In the genomic region with DNA sequence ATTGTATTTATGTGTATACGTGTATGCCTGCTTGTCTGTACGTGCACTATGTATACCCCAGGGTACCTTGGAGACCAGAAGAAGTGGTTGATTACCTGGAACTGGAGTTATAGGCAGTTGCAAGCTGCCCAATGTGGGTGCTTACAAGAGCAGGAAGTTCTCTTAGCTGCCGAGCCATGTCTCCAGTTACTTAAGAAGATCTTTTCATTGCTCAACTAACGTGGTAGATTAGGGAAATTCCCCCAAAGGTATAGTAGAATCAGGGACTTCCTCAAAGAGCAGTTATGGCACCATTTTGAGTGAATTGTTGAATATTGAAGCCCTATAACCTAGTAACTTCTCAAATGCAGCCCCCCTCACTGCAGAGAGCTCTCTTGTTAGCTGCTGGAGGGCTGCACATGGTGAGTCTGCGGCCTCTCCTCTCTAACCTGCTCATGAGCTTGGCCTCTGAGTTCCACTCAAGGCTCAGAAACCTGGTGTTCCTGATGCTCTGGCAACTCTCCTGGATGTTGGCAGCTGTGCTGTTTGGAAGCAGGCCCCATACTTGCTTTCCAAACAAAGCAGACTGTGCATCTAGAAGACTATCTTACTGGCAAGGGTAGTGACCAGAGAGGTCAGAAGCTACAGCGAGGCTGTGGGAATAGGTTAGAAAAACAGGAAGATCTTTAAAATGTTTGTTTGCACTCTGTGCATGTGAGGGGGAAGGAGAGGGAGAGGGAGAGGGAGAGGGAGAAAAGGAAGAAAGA, we compare ENCODE assay signal across 15 mouse cellular contexts. TPM values are rescaled to one million over a fixed set of nuclear protein-coding genes. Genes with fewer than 3 reads are reported as not detected.
DNase-seq lines count a peak whose midpoint lies in the region; ATAC-seq and TF ChIP-seq lines count a peak whose summit lies in the region.
"Had no signal": no experiment of that assay in that cellular context is flagged by ENCODE, and none has a peak within 500 bp of the region (broad histone marks: within the 10 kb centered on the region; RNA-seq: fewer than 3 reads in every experiment).

No protein-coding gene starts in this region.

- intact Hi-C loops in left cerebral cortex, postnatal 36 days (cut with DNase I): no loop called here

- peak; percentile 55 for DNase-seq in lung, postnatal 0 days (ENCODE audit: low spot score)
- no peak for DNase-seq in lung, adult 18-20 months
- DNase-seq in left cerebral cortex, postnatal 36 days (ENCODE audit: low spot score in 2 of 2): no peak
- no peak for DNase-seq in gastrocnemius, adult 8-10 months (ENCODE audit: low spot score in 2 of 2)
- DNase-seq: cerebellum, adult 9-10 months; gastrocnemius, postnatal 25 days; thymus, postnatal 14 days had no signal

- H3K9me3 ChIP-seq in lung, postnatal 0 days (ENCODE audit: low read length): no peaks in the 10 kb centered on the region
- no peaks in the 10 kb centered on the region for H3K9me3 ChIP-seq in heart, embryonic 13.5 days
- H3K9me3 ChIP-seq: embryonic facial prominence, embryonic 10.5 days; intestine, embryonic 15.5 days; midbrain, embryonic 15.5 days had no signal

- no peak overlapping the region for H3K9ac ChIP-seq in lung, postnatal 0 days (replicated peaks; ENCODE audit: low read depth)
- no peak overlapping the region for H3K9ac ChIP-seq in heart, embryonic 13.5 days
- H3K9ac ChIP-seq: intestine, embryonic 15.5 days; midbrain, embryonic 15.5 days had no signal

- no peak for TF ChIP-seq EP300 in lung, postnatal 0 days (IDR thresholded peaks at IDR 0.05)

- H3K36me3 ChIP-seq in lung, postnatal 0 days (ENCODE audit: insufficient read depth, low read length): no peaks in the 10 kb centered on the region
- H3K36me3 ChIP-seq in heart, embryonic 13.5 days: no peaks in the 10 kb centered on the region
- H3K36me3 ChIP-seq: embryonic facial prominence, embryonic 10.5 days; intestine, embryonic 15.5 days; midbrain, embryonic 15.5 days had no signal

- ATAC-seq in lung, postnatal 0 days: no peak
- no peak for ATAC-seq in heart, embryonic 13.5 days (ENCODE audit: extremely low read depth, insufficient number of reproducible peaks, low FRiP score, low TSS enrichment)
- peak; percentile 88 for ATAC-seq in neutrophil, adult 5-6 weeks (ENCODE audit: extremely low read depth, insufficient number of reproducible peaks, low FRiP score, poor library complexity, severe bottlenecking)
- ATAC-seq: activated CD4-positive, CD25-positive, alpha-beta regulatory T cell, adult 4 months; forebrain, embryonic 14.5 days; intestine, embryonic 15.5 days; midbrain, embryonic 15.5 days had no signal

- TF ChIP-seq CTCF in lung, postnatal 0 days (IDR thresholded peaks at IDR 0.05): no peak
- TF ChIP-seq CTCF in bone marrow macrophage, adult 2 months (IDR thresholded peaks at IDR 0.05; ENCODE audit: low read depth, low read length): no peak

- TF ChIP-seq POLR2A in bone marrow macrophage, adult 2 months (IDR thresholded peaks at IDR 0.05; ENCODE audit: borderline replicate concordance, low read depth, low read length): no peak

- no peak overlapping the region for H3K27ac ChIP-seq in lung, postnatal 0 days (ENCODE audit: low read length)
- H3K27ac ChIP-seq in bone marrow macrophage, adult 2 months (ENCODE audit: insufficient read depth, low read depth, low read length): peak overlapping the region; percentile 79
- peak overlapping the region; percentile 43 for H3K27ac ChIP-seq in heart, embryonic 13.5 days (replicated peaks)
- H3K27ac ChIP-seq: embryonic facial prominence, embryonic 10.5 days; intestine, embryonic 15.5 days; midbrain, embryonic 15.5 days had no signal

- WGBS in lung, postnatal 0 days: 67% methylated on average over 6 of the region's 6 CpGs
- 72% methylated on average over 6 of the region's 6 CpGs for WGBS in heart, embryonic 13.5 days

- H3K27me3 ChIP-seq in lung, postnatal 0 days (replicated peaks; ENCODE audit: insufficient read depth, low read length): no peaks in the 10 kb centered on the region
- H3K27me3 ChIP-seq in heart, embryonic 13.5 days (replicated peaks): no peaks in the 10 kb centered on the region
- H3K27me3 ChIP-seq: intestine, embryonic 15.5 days; midbrain, embryonic 15.5 days had no signal

- H3K4me1 ChIP-seq in lung, postnatal 0 days (ENCODE audit: insufficient read depth, low read depth, low read length): no peaks in the 10 kb centered on the region
- H3K4me1 ChIP-seq in bone marrow macrophage, adult 2 months (ENCODE audit: control insufficient read depth, insufficient read depth, low read length): peaks cover 18% of the 10 kb centered on the region
- peaks cover 4% of the 10 kb centered on the region; the same call in 1 of the 2 replicates for H3K4me1 ChIP-seq in heart, embryonic 13.5 days
- H3K4me1 ChIP-seq: intestine, embryonic 15.5 days; midbrain, embryonic 15.5 days had no signal

- H3K4me3 ChIP-seq in lung, postnatal 0 days (ENCODE audit: low read depth, low read length): no peak overlapping the region
- no peak overlapping the region for H3K4me3 ChIP-seq in bone marrow macrophage, adult 2 months (ENCODE audit: insufficient read depth, low read length)
- H3K4me3 ChIP-seq in heart, embryonic 13.5 days: no peak overlapping the region
- H3K4me3 ChIP-seq: embryonic facial prominence, embryonic 10.5 days; intestine, embryonic 15.5 days; midbrain, embryonic 15.5 days had no signal

- no peak overlapping the region for H3K4me2 ChIP-seq in lung, postnatal 0 days (replicated peaks; ENCODE audit: low read depth, low read length)
- H3K4me2 ChIP-seq in heart, embryonic 13.5 days: no peak overlapping the region
- H3K4me2 ChIP-seq: intestine, embryonic 15.5 days; midbrain, embryonic 15.5 days had no signal

RNA-seq across cellular contexts. Expression of gene Gm9833, which starts 10.6 kb away (rescaled TPM):
- 0.93 and 0.95 TPM in 2 replicates for polyA plus RNA-seq in lung, postnatal 0 days (2015; fragmentation: Nextera tagmentation; extraction: Ambion mirVana)
- polyA plus RNA-seq in bone marrow macrophage, adult 2 months (2012; ENCODE audit: insufficient read depth, insufficient read length, missing spikeins): 1.5 and 1.8 TPM in 2 replicates
- 1.9 and 2.0 TPM in 2 replicates for polyA plus RNA-seq in heart, embryonic 13.5 days (2015; fragmentation: Nextera tagmentation; extraction: Ambion mirVana)
- 7.9 and 9.4 TPM in 2 replicates for total RNA-seq in neutrophil, adult 5-6 weeks (2017)
- total RNA-seq in left cerebral cortex, postnatal 36 days (2021): 10 to 100 TPM in 1 of 2 experiments, 1 to 10 TPM in 1; 8.6 to 10.0 TPM
- total RNA-seq in gastrocnemius, adult 8-10 months (2022): under 1 TPM in 2 of 4 experiments, not detected in 2; 0.18 to 0.22 TPM
